Mouse (Mus musculus) myocyte (in vitro differentiated cells): Measurements from ENCODE around the gene Rgs16. TPM values are rescaled to one million over a fixed set of nuclear protein-coding genes. Genes with fewer than 3 reads are reported as not detected.

Source experiments
- H3K27me3 ChIP-seq: one replicate; pipeline ENCODE4 v1.6.1; 2011; ENCODE audit not compliant: control insufficient read depth, insufficient read depth, insufficient read length
- H3K36me3 ChIP-seq: one replicate; pipeline ENCODE4 v1.6.1; 2011; ENCODE audit not compliant: control insufficient read depth, insufficient read depth
- H3K4me2 ChIP-seq: one replicate; pipeline ENCODE4 v1.6.1; 2011; ENCODE audit warnings: low read depth, control low read depth
- H3K4me3 ChIP-seq: one replicate; pipeline ENCODE4 v1.5.1; 2011; ENCODE audit warnings: mild to moderate bottlenecking, control low read depth, moderate library complexity
- H3K79me2 ChIP-seq: one replicate; pipeline ENCODE4 v1.6.1; 2011; ENCODE audit not compliant: control insufficient read depth, insufficient read depth
- H3ac ChIP-seq: one replicate; pipeline ENCODE4 v1.6.1; 2011; ENCODE audit not compliant: control insufficient read depth, insufficient read length
- CEBPB ChIP-seq: IDR thresholded peaks from 2 replicates; pipeline ENCODE4 v1.6.1; 2011; ENCODE audit warnings: mild to moderate bottlenecking, moderate library complexity; ENCODE audit not compliant: poor library complexity, insufficient read depth, severe bottlenecking
- E2F4 ChIP-seq: IDR thresholded peaks from one replicate; pipeline ENCODE4 v1.6.1; 2011; ENCODE audit warnings: mild to moderate bottlenecking, control low read depth, moderate library complexity; ENCODE audit not compliant: insufficient read depth
- MAX ChIP-seq: IDR thresholded peaks from one replicate; pipeline ENCODE4 v1.6.1; 2011; ENCODE audit warnings: low read depth, mild to moderate bottlenecking, control low read depth
- MYOD1 ChIP-seq, 3 experiments: IDR thresholded peaks; one replicate each; pipeline ENCODE4 v1.6.1; 2011; ENCODE audit warnings: control low read depth in 2 of 3, low read depth in 2 of 3, mild to moderate bottlenecking in 2 of 3, moderate library complexity in 1 of 3; ENCODE audit not compliant: insufficient read length in 2 of 3, control insufficient read depth in 1 of 3
- MYOG ChIP-seq, 3 experiments: IDR thresholded peaks; one replicate each; pipeline ENCODE4 v1.6.1; 2011; ENCODE audit warnings: control low read depth in 2 of 3, low read depth in 2 of 3, mild to moderate bottlenecking in 2 of 3; ENCODE audit not compliant: insufficient read length in 2 of 3, control insufficient read depth in 1 of 3, insufficient read depth in 1 of 3
- POLR2A ChIP-seq: IDR thresholded peaks from one replicate; pipeline ENCODE4 v1.6.1; 2011; ENCODE audit warnings: low read depth, mild to moderate bottlenecking, control low read depth, moderate library complexity; ENCODE audit not compliant: insufficient read length
- POLR2AphosphoS2 ChIP-seq: IDR thresholded peaks from one replicate; pipeline ENCODE4 v1.6.1; 2011; ENCODE audit warnings: low read depth, control low read depth; ENCODE audit not compliant: insufficient read length
- REST ChIP-seq: IDR thresholded peaks from one replicate; pipeline ENCODE4 v1.6.1; 2011; ENCODE audit warnings: mild to moderate bottlenecking, control low read depth, moderate library complexity; ENCODE audit not compliant: insufficient read depth, insufficient read length
- SRF ChIP-seq: IDR thresholded peaks from one replicate; pipeline ENCODE4 v1.6.1; 2011; ENCODE audit warnings: low read depth; ENCODE audit not compliant: control insufficient read depth, insufficient read length
- TCF12 ChIP-seq: IDR thresholded peaks from one replicate; pipeline ENCODE4 v1.6.1; 2011; ENCODE audit warnings: mild to moderate bottlenecking, control low read depth; ENCODE audit not compliant: poor library complexity, insufficient read depth, severe bottlenecking
- TCF3 ChIP-seq: IDR thresholded peaks from one replicate; pipeline ENCODE4 v1.6.1; 2011; ENCODE audit warnings: low read depth, control low read depth; ENCODE audit not compliant: insufficient read length
- USF1 ChIP-seq: IDR thresholded peaks from one replicate; pipeline ENCODE4 v1.6.1; 2011; ENCODE audit warnings: low read depth, mild to moderate bottlenecking, control low read depth, moderate library complexity
- polyA plus RNA-seq: library from polyadenylated mRNA; unstranded; fragments of >200 nt; fragmentation: generic; extraction: Trizol; gene quantifications from one replicate; pipeline ENCODE4 v1.2.1, GENCODE M21; 2012; ENCODE audit warnings: missing spikeins

The Rgs16 gene
- polyA plus RNA-seq, 1 experiment: 6.5 TPM

DNA sequence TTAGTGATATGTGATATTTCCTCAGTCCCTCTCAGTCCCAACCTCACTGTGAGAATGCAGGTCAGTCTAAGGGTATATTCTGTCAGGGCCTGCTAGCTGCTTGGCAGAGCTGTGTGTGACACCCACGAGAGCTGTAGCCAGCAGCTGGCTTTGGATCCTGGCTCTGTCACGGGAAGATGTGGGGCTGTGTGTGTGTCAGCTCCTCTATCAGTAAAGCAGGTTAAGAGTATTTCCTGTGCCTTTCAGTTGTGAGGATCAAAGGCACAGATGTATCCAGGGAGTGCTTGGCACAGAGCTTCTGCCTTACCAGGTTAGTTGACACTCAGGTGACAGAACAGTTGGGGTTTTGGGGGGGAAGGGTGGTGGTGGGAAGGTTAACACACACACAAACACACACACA is 10.3 kb upstream of the Rgs16 start:
- TF ChIP-seq E2F4 (no peak), TCF3 (no peak), POLR2A (no peak), SRF (no peak), POLR2AphosphoS2 (no peak), REST (no peak), CEBPB (no peak), USF1 (no peak), MYOD1 (IDR thresholded peaks at IDR 0.05; ENCODE audit: control insufficient read depth in 1 of 3, insufficient read length in 2 of 3, low read depth in 2 of 3) (no peak), MYOG (IDR thresholded peaks at IDR 0.05; ENCODE audit: control insufficient read depth in 1 of 3, insufficient read depth in 1 of 3, insufficient read length in 2 of 3, low read depth in 2 of 3) (no peak), TCF12 (no peak), MAX (no peak)
- Histone ChIP-seq H3K27me3 (no peaks in the 10 kb centered on the region), H3K4me3 (no peak overlapping the region), H3K36me3 (no peaks in the 10 kb centered on the region), H3K4me2 (no peak overlapping the region), H3ac (no peak overlapping the region), H3K79me2 (no peaks in the 10 kb centered on the region)

DNA sequence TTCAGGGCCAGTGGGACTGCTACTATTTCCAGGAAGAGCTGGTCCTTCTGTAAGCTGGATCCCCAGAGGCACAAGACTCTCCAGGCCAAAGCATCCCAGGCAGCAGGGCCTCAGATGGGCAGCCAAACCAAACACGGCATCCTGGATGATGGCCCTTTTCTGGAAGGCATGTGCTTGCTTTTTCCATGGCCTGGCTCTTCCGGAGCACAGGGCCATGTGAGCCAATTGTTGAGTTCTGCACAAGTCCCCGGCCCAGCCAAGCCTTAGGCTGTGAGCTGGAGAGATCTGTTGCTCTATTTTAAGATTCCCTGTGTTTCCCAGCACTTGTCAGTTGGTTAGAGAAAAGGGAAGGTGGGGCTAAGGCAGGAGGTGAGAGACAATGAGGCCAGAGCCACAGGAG is 9.5 kb upstream of the Rgs16 start:
- H3ac ChIP-seq: no peak overlapping the region
- H3K79me2 ChIP-seq: no peaks in the 10 kb centered on the region
- TF ChIP-seq SRF (no peak), TCF12 (no peak), TCF3 (no peak)
- H3K4me2 ChIP-seq: no peak overlapping the region
- H3K27me3 ChIP-seq: no peaks in the 10 kb centered on the region
- no peak overlapping the region for H3K4me3 ChIP-seq
- no peaks in the 10 kb centered on the region for H3K36me3 ChIP-seq

DNA sequence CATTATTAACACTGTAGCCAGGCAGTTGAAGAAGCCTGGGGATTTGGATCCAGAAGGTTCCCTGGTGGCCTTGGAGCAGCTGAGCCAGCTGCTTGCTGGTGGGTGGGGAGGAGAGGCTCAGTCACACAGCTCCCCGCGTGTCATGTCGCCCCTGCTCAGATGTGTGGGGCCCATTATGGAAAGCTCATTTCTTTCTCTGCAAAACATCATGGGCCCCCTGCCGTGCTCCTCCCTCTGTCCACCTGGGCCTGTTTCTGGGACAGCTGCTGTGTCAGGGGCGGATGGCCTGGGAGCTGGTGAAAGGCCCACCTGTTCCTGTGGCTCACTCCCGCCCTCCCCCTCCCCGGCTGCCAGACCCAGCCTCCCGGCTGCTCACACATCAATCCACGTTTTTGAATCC is 7.0 kb upstream of the Rgs16 start:
- Histone ChIP-seq H3K4me2 (no peak overlapping the region), H3ac (no peak overlapping the region), H3K79me2 (no peaks in the 10 kb centered on the region), H3K36me3 (no peaks in the 10 kb centered on the region), H3K4me3 (no peak overlapping the region), H3K27me3 (no peaks in the 10 kb centered on the region)
- TF ChIP-seq TCF3: peak; percentile 88
- TF ChIP-seq POLR2AphosphoS2: no peak
- TF ChIP-seq CEBPB: no peak
- TF ChIP-seq MYOG (IDR thresholded peaks at IDR 0.05; ENCODE audit: control insufficient read depth in 1 of 3, insufficient read depth in 1 of 3, insufficient read length in 2 of 3, low read depth in 2 of 3): peak in 2 of 3 experiments; percentile 86 to 94
- no peak for TF ChIP-seq E2F4
- no peak for TF ChIP-seq SRF
- no peak for TF ChIP-seq USF1
- TF ChIP-seq REST: no peak
- TF ChIP-seq MYOD1 (IDR thresholded peaks at IDR 0.05; ENCODE audit: control insufficient read depth in 1 of 3, insufficient read length in 2 of 3, low read depth in 2 of 3): peak in 2 of 3 experiments; percentile 92 to 95
- TF ChIP-seq POLR2A: no peak
- TF ChIP-seq MAX: no peak
- peak; percentile 82 for TF ChIP-seq TCF12

DNA sequence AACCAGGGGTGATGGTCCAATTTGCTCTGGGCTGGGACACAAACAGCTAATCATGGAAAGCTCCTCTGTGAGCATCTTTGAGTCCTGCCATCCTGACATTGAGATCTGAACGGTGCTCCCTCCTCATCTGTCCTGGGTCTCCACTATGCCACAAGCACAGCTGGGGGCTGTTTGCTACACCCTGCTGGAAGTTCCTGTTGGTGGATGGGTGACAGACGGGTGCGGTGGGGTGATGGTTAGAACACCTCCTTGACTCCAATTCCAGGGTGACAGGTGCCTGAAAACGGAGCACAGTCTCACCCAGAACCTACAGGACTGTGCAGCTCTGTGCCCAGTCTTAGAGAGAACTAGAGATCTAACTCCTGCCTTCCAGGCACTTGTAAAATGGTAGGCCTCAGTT is 5.3 kb upstream of the Rgs16 start:
- no peak overlapping the region for H3K4me3 ChIP-seq
- H3K79me2 ChIP-seq: no peaks in the 10 kb centered on the region
- no peak overlapping the region for H3ac ChIP-seq
- H3K36me3 ChIP-seq: no peaks in the 10 kb centered on the region
- no peak overlapping the region for H3K4me2 ChIP-seq
- no peaks in the 10 kb centered on the region for H3K27me3 ChIP-seq
- TF ChIP-seq SRF (no peak), TCF3 (no peak), REST (no peak), POLR2AphosphoS2 (no peak), MYOG (IDR thresholded peaks at IDR 0.05; ENCODE audit: control insufficient read depth in 1 of 3, insufficient read depth in 1 of 3, insufficient read length in 2 of 3, low read depth in 2 of 3) (no peak), E2F4 (no peak), MYOD1 (IDR thresholded peaks at IDR 0.05; ENCODE audit: control insufficient read depth in 1 of 3, insufficient read length in 2 of 3, low read depth in 2 of 3) (no peak), CEBPB (no peak), POLR2A (no peak)

DNA sequence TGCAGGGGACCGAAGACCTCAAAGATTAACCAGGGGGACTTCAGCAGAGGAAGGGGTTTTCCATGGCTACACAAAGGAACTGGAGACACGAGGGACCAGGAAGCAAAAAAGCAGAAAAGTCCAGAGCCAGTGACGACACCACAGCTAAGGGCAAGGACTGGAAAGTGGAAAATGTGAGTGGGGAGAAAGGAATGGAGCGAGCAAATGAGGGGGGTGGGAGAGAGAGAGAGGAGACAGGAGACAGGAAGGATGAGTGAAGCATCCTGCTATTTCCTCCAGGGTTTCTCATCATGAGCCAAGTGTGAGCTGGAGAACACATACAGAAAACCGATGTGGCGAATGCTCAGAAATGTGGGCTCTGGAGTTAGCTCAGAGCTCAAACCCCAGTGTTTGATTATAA is 4.1 kb upstream of the Rgs16 start:
- Histone ChIP-seq H3K27me3 (no peaks in the 10 kb centered on the region), H3ac (no peak overlapping the region), H3K4me2 (no peak overlapping the region)

More for the DNA sequence above, 4.1 kb upstream of the Rgs16 start:
- no peak overlapping the region for H3K4me3 ChIP-seq
- H3K36me3 ChIP-seq: no peaks in the 10 kb centered on the region
- H3K79me2 ChIP-seq: peaks cover 4% of the 10 kb centered on the region
- TF ChIP-seq SRF (no peak), POLR2AphosphoS2 (no peak), POLR2A (no peak), MAX (no peak), USF1 (no peak), CEBPB (no peak), TCF12 (no peak), MYOD1 (IDR thresholded peaks at IDR 0.05; ENCODE audit: control insufficient read depth in 1 of 3, insufficient read length in 2 of 3, low read depth in 2 of 3) (no peak), TCF3 (no peak), E2F4 (no peak), REST (no peak), MYOG (IDR thresholded peaks at IDR 0.05; ENCODE audit: control insufficient read depth in 1 of 3, insufficient read depth in 1 of 3, insufficient read length in 2 of 3, low read depth in 2 of 3) (no peak)
